Mouse (Mus musculus): ENCODE results near the gene Fam90a1a.

DNA sequence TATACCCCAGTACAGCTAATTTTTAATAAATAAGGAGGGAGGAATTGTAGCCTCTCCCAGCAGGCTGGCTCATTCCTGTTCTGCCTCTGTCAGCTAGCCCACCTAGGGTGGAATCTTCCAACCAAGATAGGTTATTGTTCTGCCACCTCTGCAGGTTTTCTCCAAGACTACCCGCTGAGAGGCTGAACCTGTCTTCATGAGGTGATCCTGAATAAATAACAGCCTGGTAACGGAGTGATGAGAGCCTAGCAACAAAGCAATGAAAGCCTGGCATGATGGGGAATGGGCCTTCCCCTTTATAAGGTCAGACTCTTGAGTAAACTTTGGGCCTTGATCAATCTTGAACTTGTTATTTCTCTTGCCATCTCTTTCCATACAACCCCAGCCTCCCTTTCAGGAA, 46.0 kb upstream of the Fam90a1a start:
- no peak for TF ChIP-seq POLR2A (IDR thresholded peaks at IDR 0.05; ENCODE audit: insufficient read depth, low read depth, low read length)
- no peak for TF ChIP-seq CTCF (IDR thresholded peaks at IDR 0.05; ENCODE audit: insufficient read depth, low read depth, low read length)
